Comparison of ENCODE assay signal across 18 mouse cellular contexts in the genomic region with DNA sequence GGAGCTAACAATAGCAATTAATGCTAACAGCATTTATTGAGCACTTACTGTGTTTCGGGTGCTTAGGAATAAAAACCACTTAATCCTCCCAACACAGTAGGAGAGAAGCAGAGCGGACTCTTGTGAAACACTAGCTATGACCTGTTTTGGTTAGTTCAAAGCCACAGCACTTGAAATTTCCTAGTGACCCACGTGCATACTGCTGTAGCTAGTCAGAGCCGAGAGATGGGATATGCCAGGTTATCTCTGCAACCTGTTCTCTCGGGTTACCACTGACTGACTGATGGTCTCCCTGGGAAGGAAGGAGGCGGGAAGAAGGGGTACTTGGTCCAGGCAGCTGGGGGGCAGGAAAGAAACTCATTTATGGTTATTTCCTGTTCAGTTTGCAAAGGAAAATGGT.
"Had no signal": no experiment of that assay in that cellular context is flagged by ENCODE, and none has a peak within 500 bp of the region (broad histone marks: within the 10 kb centered on the region; RNA-seq: fewer than 3 reads in every experiment).

No protein-coding gene starts in this region.

- H3K4me2 ChIP-seq: limb, embryonic 12.5 days; limb, embryonic 15.5 days; lung, embryonic 14.5 days; stomach, embryonic 15.5 days had no signal

- H3K27ac ChIP-seq: kidney, postnatal 0 days; layer of hippocampus, adult 2 months; limb, embryonic 12.5 days; limb, embryonic 15.5 days; stomach, embryonic 15.5 days had no signal

- H3K4me1 ChIP-seq: limb, embryonic 12.5 days; limb, embryonic 15.5 days; stomach, embryonic 15.5 days had no signal

- DNase-seq: kidney, adult 2 months; kidney, postnatal 25 days; layer of hippocampus, adult 9-11 months; left cerebral cortex, postnatal 4 days; lung, embryonic 14.5 days; lung, postnatal 10 days; lung, postnatal 36 days; midbrain, embryonic 14.5 days; right cerebral cortex, adult 18-20 months; right cerebral cortex, postnatal 14 days; spleen, adult 18-20 months; thymus, postnatal 25 days had no signal

- H3K36me3 ChIP-seq: limb, embryonic 12.5 days; stomach, embryonic 15.5 days had no signal

- H3K9me3 ChIP-seq: limb, embryonic 12.5 days; limb, embryonic 15.5 days; stomach, embryonic 15.5 days had no signal

- H3K27me3 ChIP-seq: limb, embryonic 12.5 days; limb, embryonic 15.5 days; stomach, embryonic 15.5 days had no signal

- H3K4me3 ChIP-seq: layer of hippocampus, adult 2 months; limb, embryonic 12.5 days; limb, embryonic 15.5 days; stomach, embryonic 15.5 days had no signal

- H3K9ac ChIP-seq: limb, embryonic 12.5 days; limb, embryonic 15.5 days; lung, embryonic 14.5 days; stomach, embryonic 15.5 days had no signal

- ATAC-seq: intestine, postnatal 0 days had no signal
